Mouse (Mus musculus) cerebellum, adult (tissue): ENCODE data around the gene Rps21.
A peak's percentile ranks its signal among the peaks of the same experiment; 100 is the strongest.
"Not testable (repeated sequence)": the region's sequence is repeated elsewhere in the genome, so short reads cannot be mapped to it uniquely, and the experiment has no call there.

Experiments used
- ATAC-seq: cut with Nextera tagmentation; 2 replicates; pipeline ENCODE4 v1.9.2; 2017; ENCODE audit warnings: mild to moderate bottlenecking, moderate library complexity, mixed read lengths; ENCODE audit not compliant: insufficient number of reproducible peaks, low FRiP score, low TSS enrichment

Rps21 gene

GRCm38 (mm10) chr2:180257963-180258865 is 1.0 kb downstream of the Rps21 start:
- no peak for ATAC-seq

GRCm38 (mm10) chr2:180258951-180259484 is 1.8 kb downstream of the Rps21 start:
- ATAC-seq: not testable (repeated sequence)

- ATAC-seq: not testable (repeated sequence)
Measured at GRCm38 (mm10) chr2:180259826-180260609, 2.8 kb downstream of the Rps21 start.

- ATAC-seq: no peak
Measured at GRCm38 (mm10) chr2:180260610-180261480, 3.7 kb downstream of the Rps21 start.

- no peak for ATAC-seq
Measured at GRCm38 (mm10) chr2:180261901-180262300, 4.7 kb downstream of the Rps21 start.

- no peak for ATAC-seq
Measured at GRCm38 (mm10) chr2:180262441-180262840, 5.3 kb downstream of the Rps21 start.

GRCm38 (mm10) chr2:180262891-180263290 is 5.7 kb downstream of the Rps21 start:
- ATAC-seq: no peak

GRCm38 (mm10) chr2:180267955-180268354 is 10.8 kb downstream of the Rps21 start:
- no peak for ATAC-seq

GRCm38 (mm10) chr2:180269329-180269728 is 12.2 kb downstream of the Rps21 start:
- ATAC-seq: no peak

- ATAC-seq: no peak
Measured at GRCm38 (mm10) chr2:180270537-180271255, 13.5 kb downstream of the Rps21 start.

GRCm38 (mm10) chr2:180271804-180272395 is 14.7 kb downstream of the Rps21 start:
- ATAC-seq: no peak

- ATAC-seq: peak; percentile 11
Measured at GRCm38 (mm10) chr2:180272884-180273321, 15.7 kb downstream of the Rps21 start.

GRCm38 (mm10) chr2:180273394-180274244 is 16.4 kb downstream of the Rps21 start, which contains the start of gene Cables2:
Cables2 (minus strand) TSS chr2:180273496.
- peak; percentile 88 for ATAC-seq

- no peak for ATAC-seq
Measured at GRCm38 (mm10) chr2:180274523-180274922, 17.3 kb downstream of the Rps21 start.

- ATAC-seq: no peak
Measured at GRCm38 (mm10) chr2:180275836-180276235, 18.7 kb downstream of the Rps21 start.

GRCm38 (mm10) chr2:180276385-180276784 is 19.2 kb downstream of the Rps21 start:
- ATAC-seq: no peak

- ATAC-seq: no peak
Measured at GRCm38 (mm10) chr2:180276851-180277259, 19.7 kb downstream of the Rps21 start.

- no peak for ATAC-seq
Measured at GRCm38 (mm10) chr2:180277773-180278320, 20.7 kb downstream of the Rps21 start.
